10 mouse cellular contexts compared by ENCODE assay signal in the genomic region with DNA sequence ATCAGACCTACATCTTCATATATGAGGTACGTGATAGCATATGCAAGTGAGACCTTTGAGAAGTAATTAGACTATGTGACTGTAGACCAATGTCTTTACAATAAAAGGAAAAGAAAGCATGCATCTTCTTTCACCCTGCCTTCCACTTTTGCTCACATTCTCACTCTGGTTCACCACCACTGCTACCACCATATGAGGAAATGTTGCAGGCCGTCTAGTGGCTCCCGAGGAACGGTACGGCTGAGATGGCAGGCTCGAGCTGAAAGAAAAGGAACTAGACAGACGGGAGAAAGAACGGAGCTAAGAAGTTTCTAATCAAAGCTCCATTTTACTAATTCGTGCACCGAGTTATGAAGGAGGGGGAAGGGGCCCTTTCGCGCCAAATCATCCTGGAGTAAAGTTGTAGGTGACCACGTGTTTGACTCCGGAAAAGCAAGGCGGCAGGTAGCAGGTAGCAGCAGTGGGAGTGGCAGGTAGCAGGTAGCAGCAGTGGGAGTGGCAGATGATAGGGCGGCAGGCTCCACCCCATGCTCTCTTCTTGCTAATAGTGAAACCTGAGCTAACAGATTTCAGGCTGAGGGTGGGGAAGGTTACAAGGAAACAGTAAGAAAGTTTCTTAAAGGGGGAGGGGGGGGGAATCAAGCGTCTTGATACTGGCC.
A peak's percentile ranks its signal among the peaks of the same experiment; 100 is the strongest.
DNase-seq lines count a peak whose midpoint lies in the region; ATAC-seq and TF ChIP-seq lines count a peak whose summit lies in the region.
"Had no signal": no experiment of that assay in that cellular context is flagged by ENCODE, and none has a peak within 500 bp of the region (broad histone marks: within the 10 kb centered on the region; RNA-seq: fewer than 3 reads in every experiment).

No protein-coding gene starts in this region.

- peaks cover 2% of the 10 kb centered on the region; the same call in 1 of the 2 replicates for H3K4me1 ChIP-seq in heart, embryonic 16.5 days (ENCODE audit: control insufficient read depth, insufficient read depth, low read length)
- H3K4me1 ChIP-seq in kidney, embryonic 14.5 days (ENCODE audit: control insufficient read depth, insufficient read depth, low read length), result peaks cover 7% of the 10 kb centered on the region; the same call in 1 of the 2 replicates
- no peaks in the 10 kb centered on the region for H3K4me1 ChIP-seq in lung, postnatal 0 days (ENCODE audit: insufficient read depth, low read depth, low read length)

- H3K9ac ChIP-seq in heart, embryonic 16.5 days (ENCODE audit: low read length), result 0 out of 2 replicates have a peak overlapping the region, but pooled peaks have one; percentile 20
- no peak overlapping the region for H3K9ac ChIP-seq in kidney, embryonic 14.5 days (ENCODE audit: low read depth, low read length)
- no peak overlapping the region for H3K9ac ChIP-seq in lung, postnatal 0 days (replicated peaks; ENCODE audit: low read depth)
- H3K9ac ChIP-seq: midbrain, embryonic 13.5 days had no signal

- 14% methylated on average over 17 of the region's 17 CpGs for WGBS in heart, embryonic 16.5 days
- 19% methylated on average over 17 of the region's 17 CpGs for WGBS in kidney, embryonic 14.5 days
- WGBS in lung, postnatal 0 days, result 20% methylated on average over 17 of the region's 17 CpGs

- H3K27ac ChIP-seq in heart, embryonic 16.5 days (ENCODE audit: low read length), result no peak overlapping the region
- no peak overlapping the region for H3K27ac ChIP-seq in kidney, embryonic 14.5 days (ENCODE audit: low read depth, low read length)
- H3K27ac ChIP-seq in lung, postnatal 0 days (ENCODE audit: low read length), result no peak overlapping the region

- no peaks in the 10 kb centered on the region for H3K9me3 ChIP-seq in heart, embryonic 16.5 days (replicated peaks; ENCODE audit: control insufficient read depth, low read length)
- no peaks in the 10 kb centered on the region for H3K9me3 ChIP-seq in kidney, embryonic 14.5 days (ENCODE audit: control insufficient read depth, low read length)
- no peaks in the 10 kb centered on the region for H3K9me3 ChIP-seq in lung, postnatal 0 days (ENCODE audit: low read length)
- H3K9me3 ChIP-seq: midbrain, embryonic 13.5 days had no signal

- DNase-seq in heart, adult 18-20 months, result no peak
- peak; percentile 9 for DNase-seq in embryo, embryonic 10 days (ENCODE audit: low spot score)
- DNase-seq in lung, postnatal 0 days (ENCODE audit: low spot score), result peak; percentile 50
- DNase-seq in frontal cortex, adult 2 months (ENCODE audit: extremely low spot score in 1 of 2, low spot score in 1 of 2), result no peak
- no peak for DNase-seq in adipocyte (ENCODE audit: low spot score)
- DNase-seq: gastrocnemius, postnatal 25 days had no signal

- TF ChIP-seq CTCF in lung, postnatal 0 days (IDR thresholded peaks at IDR 0.05), result no peak

- H3K4me3 ChIP-seq in heart, embryonic 16.5 days (ENCODE audit: low read length), result peak overlapping the region; percentile 40
- no peak overlapping the region for H3K4me3 ChIP-seq in kidney, embryonic 14.5 days (ENCODE audit: low read length)
- H3K4me3 ChIP-seq in lung, postnatal 0 days (ENCODE audit: low read depth, low read length), result no peak overlapping the region
- H3K4me3 ChIP-seq: midbrain, embryonic 13.5 days had no signal

- no peaks in the 10 kb centered on the region for H3K36me3 ChIP-seq in heart, embryonic 16.5 days (ENCODE audit: control insufficient read depth, insufficient read depth)
- H3K36me3 ChIP-seq in kidney, embryonic 14.5 days (ENCODE audit: control insufficient read depth, insufficient read depth, low read length), result no peaks in the 10 kb centered on the region
- no peaks in the 10 kb centered on the region for H3K36me3 ChIP-seq in lung, postnatal 0 days (ENCODE audit: insufficient read depth, low read length)
- H3K36me3 ChIP-seq: midbrain, embryonic 13.5 days had no signal

- H3K27me3 ChIP-seq in heart, embryonic 16.5 days (ENCODE audit: control insufficient read depth, insufficient read depth, low read length), result no peaks in the 10 kb centered on the region
- H3K27me3 ChIP-seq in kidney, embryonic 14.5 days (ENCODE audit: control insufficient read depth, insufficient read depth, low read length), result no peaks in the 10 kb centered on the region
- H3K27me3 ChIP-seq in lung, postnatal 0 days (replicated peaks; ENCODE audit: insufficient read depth, low read length), result no peaks in the 10 kb centered on the region
- H3K27me3 ChIP-seq: midbrain, embryonic 13.5 days had no signal

- no peak for ATAC-seq in heart, embryonic 16.5 days (replicated peaks; ENCODE audit: extremely low read depth, insufficient read depth, low FRiP score)
- ATAC-seq in kidney, embryonic 14.5 days (ENCODE audit: low FRiP score, low TSS enrichment), result peak; percentile 72
- peak; percentile 74 for ATAC-seq in lung, postnatal 0 days
- ATAC-seq in granulocyte monocyte progenitor cell, adult 5-6 weeks (replicated peaks; ENCODE audit: poor library complexity, severe bottlenecking), result no peak

- TF ChIP-seq EP300 in lung, postnatal 0 days (IDR thresholded peaks at IDR 0.05), result no peak

- H3K4me2 ChIP-seq in heart, embryonic 16.5 days (ENCODE audit: low read depth, low read length), result peak overlapping the region; percentile 62
- 0 out of 2 replicates have a peak overlapping the region, but pooled peaks have one; percentile 8 for H3K4me2 ChIP-seq in kidney, embryonic 14.5 days (replicated peaks; ENCODE audit: low read depth, low read length)
- 0 out of 2 replicates have a peak overlapping the region, but pooled peaks have one; percentile 30 for H3K4me2 ChIP-seq in lung, postnatal 0 days (replicated peaks; ENCODE audit: low read depth, low read length)
- H3K4me2 ChIP-seq: midbrain, embryonic 13.5 days had no signal

Comparison
In these comparisons a context has a peak if more than half of its experiments do, and no peak if none do; other contexts are left out.
1. ATAC-seq: peak in kidney, embryonic 14.5 days (single experiment) and lung, postnatal 0 days (single experiment); none in heart, embryonic 16.5 days (single experiment) and granulocyte monocyte progenitor cell, adult 5-6 weeks (single experiment).
2. H3K4me2 ChIP-seq: peak in every context shown above with its lines; median percentile 62 in heart, embryonic 16.5 days; 30 in lung, postnatal 0 days; 8 in kidney, embryonic 14.5 days.
3. DNase-seq: peak in embryo, embryonic 10 days (single experiment) and lung, postnatal 0 days (single experiment); none in heart, adult 18-20 months (0 of 2), frontal cortex, adult 2 months (0 of 2) and adipocyte (single experiment).